Mouse (Mus musculus): ENCODE data around the gene Dpep1. TPM values are rescaled to one million over a fixed set of nuclear protein-coding genes. Genes with fewer than 3 reads are reported as not detected.

Dpep1 gene
- polyA plus RNA-seq (2016; fragmentation: Nextera tagmentation; extraction: Ambion mirVana), result 1.6 and 2.3 TPM in 2 replicates

DNA sequence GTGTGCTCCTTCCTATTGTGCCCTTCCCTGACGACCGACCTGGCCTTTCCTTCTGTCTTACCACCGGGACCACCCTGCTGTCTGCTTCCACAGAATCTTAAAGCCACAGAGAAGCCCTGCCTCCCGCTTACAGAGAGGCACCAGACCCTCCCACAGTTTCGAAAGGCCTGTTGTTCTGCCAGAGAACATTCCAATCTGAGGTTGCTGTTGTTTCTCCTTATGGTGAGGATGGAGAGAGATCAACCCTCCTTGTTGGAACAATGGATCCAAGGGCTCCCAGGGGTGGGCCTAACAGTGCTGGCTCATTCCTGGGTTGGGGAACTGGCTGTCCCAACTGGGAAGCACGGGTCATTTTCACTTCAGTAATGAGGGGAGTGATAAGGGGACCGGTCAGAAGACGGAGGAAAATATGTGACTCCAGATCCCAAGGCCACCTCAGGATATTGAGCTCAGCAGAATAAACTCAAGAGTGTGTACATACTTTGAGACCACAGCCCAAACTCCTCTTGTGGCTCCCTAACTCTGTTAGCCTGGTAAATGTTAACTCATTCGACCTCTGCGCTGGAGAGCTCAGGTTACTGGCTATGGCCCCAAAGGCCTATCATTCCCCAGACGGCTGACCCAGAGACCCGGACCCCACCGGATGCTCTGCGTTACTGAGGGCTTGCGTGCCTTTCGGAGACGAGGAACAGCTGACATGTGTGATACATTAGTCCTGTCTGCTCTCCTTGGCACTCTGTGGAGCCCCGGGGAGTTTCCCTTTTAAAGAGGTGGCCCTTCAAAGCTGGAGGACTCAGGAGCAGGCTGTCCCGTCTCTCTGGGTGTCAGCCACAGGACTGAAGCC is at the start of gene Dpep1:
TSS of gene Dpep1 (plus strand) at position 677 of the 844 bp plus-strand sequence.
- H3K4me3 ChIP-seq, result no peak within 1 kb of the TSS

DNA sequence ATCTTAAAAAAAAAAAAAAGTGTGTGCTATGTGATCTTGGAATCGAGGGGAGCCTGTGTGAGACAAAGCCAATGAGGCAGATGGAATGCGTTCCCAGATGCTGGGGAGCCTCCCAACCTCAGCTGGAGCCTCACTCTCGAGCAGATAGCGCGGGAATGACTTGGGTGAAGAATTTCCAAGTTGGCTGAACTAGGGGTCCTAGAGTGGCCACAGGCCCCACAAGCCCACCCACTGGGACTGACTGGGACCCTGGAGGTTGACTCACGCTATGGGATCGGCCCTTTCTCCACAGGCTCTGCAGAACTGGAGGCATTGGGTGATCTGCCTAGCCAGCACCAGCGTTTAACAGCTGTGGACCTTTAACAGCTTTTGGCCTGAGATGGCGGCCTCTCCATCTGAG is 49.8 kb upstream of the Dpep1 start:
- Histone ChIP-seq H3K4me1 (peaks cover 23% of the 10 kb centered on the region), H3K4me2 (replicated peaks) (no peak overlapping the region), H3K36me3 (no peaks in the 10 kb centered on the region), H3K9ac (no peak overlapping the region), H3K9me3 (no peaks in the 10 kb centered on the region), H3K27ac (no peak overlapping the region), H3K4me3 (no peak overlapping the region), H3K27me3 (no peaks in the 10 kb centered on the region)
- 79% methylated on average over 9 of the region's 9 CpGs for WGBS
- ATAC-seq (ENCODE audit: insufficient number of reproducible peaks, insufficient read depth, low FRiP score, low TSS enrichment), result no peak

More for the DNA sequence above, at the start of gene Dpep1:
- peak within 1 kb of the TSS; percentile 81 for H3K27ac ChIP-seq
- H3K36me3 ChIP-seq, result no peaks in the 10 kb centered on the region
- no peaks in the 10 kb centered on the region for H3K27me3 ChIP-seq
- H3K4me1 ChIP-seq, result peaks cover 24% of the 10 kb centered on the region
- peak within 1 kb of the TSS; percentile 31 for H3K4me2 ChIP-seq (replicated peaks)
- WGBS, result 13% methylated on average over 19 of the region's 19 CpGs
- H3K9ac ChIP-seq, result 0 out of 2 replicates have a peak within 1 kb of the TSS, but pooled peaks have one; percentile 12
- no peaks in the 10 kb centered on the region for H3K9me3 ChIP-seq
- ATAC-seq (ENCODE audit: insufficient number of reproducible peaks, insufficient read depth, low FRiP score, low TSS enrichment), result no peak

DNA sequence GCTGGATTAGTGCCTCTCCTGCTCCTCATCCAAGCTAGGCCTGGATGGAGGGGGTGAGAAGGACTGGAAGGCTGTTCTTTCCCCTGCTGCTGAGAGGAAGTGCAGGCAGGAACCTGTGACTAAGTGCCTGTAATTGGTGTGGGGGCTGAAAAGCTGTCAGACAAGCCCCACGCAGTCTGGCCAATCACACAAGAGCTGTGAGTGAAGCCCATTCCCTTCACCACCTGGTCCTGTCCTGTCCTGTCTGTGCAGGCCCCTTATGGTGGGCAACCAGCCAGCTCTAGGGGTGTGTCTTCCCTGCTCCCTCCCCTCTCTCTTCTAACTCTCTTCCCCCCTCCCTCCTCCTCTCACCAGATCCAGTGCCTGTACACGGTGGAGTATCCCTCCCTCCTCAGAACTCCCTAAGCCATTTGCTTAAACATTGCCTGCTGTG is 48.4 kb upstream of the Dpep1 start:
- ATAC-seq (ENCODE audit: insufficient number of reproducible peaks, insufficient read depth, low FRiP score, low TSS enrichment), result peak; percentile 94
- no peak overlapping the region for H3K9ac ChIP-seq
- WGBS, result 2% methylated on average over 2 of the region's 2 CpGs

DNA sequence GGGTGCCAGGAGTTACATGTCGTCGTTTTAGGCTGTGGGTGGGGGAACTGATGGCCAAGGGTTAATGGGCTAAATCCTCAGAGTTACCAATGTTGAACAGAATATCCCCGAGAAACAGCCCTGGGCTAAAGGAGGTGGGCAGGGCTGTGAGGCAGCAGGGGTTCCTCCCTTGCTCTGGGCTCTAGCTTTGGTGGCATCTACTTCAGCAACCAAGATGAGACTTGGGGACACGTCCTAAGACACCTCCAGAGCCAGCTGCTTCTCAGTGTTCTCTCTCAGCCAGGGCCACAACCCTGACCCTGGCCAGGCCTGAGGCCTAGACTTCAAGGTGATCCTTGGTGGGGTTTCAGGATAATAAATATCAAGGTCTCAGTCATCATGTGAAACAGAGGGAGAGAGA is 47.3 kb upstream of the Dpep1 start:
- Histone ChIP-seq H3K4me1 (peaks cover 23% of the 10 kb centered on the region), H3K27ac (no peak overlapping the region; the same call in 1 of the 2 replicates), H3K4me3 (no peak overlapping the region), H3K9ac (no peak overlapping the region), H3K36me3 (no peaks in the 10 kb centered on the region), H3K27me3 (no peaks in the 10 kb centered on the region), H3K9me3 (no peaks in the 10 kb centered on the region), H3K4me2 (replicated peaks) (no peak overlapping the region)
- no peak for ATAC-seq (ENCODE audit: insufficient number of reproducible peaks, insufficient read depth, low FRiP score, low TSS enrichment)
- WGBS, result 49% methylated on average over 4 of the region's 4 CpGs

More for the DNA sequence above, 48.4 kb upstream of the Dpep1 start:
- Histone ChIP-seq H3K4me2 (replicated peaks) (no peak overlapping the region), H3K4me3 (no peak overlapping the region), H3K4me1 (peaks cover 23% of the 10 kb centered on the region), H3K9me3 (no peaks in the 10 kb centered on the region), H3K27ac (peak overlapping the region; percentile 89), H3K27me3 (no peaks in the 10 kb centered on the region), H3K36me3 (no peaks in the 10 kb centered on the region)

DNA sequence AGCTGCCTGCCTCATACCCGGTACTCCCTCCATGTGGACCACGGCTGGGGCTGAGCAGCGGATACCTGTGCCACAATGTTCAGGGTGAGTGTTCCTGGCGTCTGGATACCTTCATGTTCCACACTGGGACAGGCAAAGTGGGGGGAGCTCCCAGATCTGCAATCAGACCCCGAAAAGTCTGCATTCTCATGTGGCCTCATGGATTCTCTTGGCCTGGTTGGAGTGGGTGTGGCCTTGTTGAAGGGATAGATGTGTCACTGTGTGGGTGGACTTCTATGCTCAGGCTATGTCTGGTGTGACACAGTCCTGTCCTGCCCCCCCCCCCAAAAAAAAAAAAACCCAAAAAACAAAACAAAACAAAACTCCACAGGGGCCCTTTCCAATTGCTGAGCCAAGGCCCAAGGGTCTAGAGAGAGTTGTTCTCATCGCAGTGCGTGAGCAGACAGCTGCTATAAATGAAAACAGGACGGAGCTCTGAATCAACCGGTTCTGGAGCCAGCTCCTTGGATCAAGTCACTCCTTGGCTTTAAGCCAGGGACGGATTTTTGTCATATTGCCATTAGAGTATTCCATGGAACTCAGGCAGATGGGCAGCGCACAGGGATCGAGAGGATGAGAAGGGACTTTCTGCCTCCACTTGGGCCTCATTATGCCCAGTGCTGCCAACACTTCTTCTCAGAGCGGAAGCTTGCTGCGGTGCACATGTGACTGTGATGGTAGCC is 44.1 kb upstream of the Dpep1 start:
- H3K4me3 ChIP-seq, result no peak overlapping the region
- H3K4me1 ChIP-seq, result peaks cover 21% of the 10 kb centered on the region
- no peak overlapping the region for H3K4me2 ChIP-seq (replicated peaks)
- H3K27ac ChIP-seq, result 0 out of 2 replicates have a peak overlapping the region, but pooled peaks have one; percentile 50
- 64% methylated on average over 14 of the region's 14 CpGs for WGBS
- H3K9ac ChIP-seq, result no peak overlapping the region
- no peaks in the 10 kb centered on the region for H3K27me3 ChIP-seq
- no peak for ATAC-seq (ENCODE audit: insufficient number of reproducible peaks, insufficient read depth, low FRiP score, low TSS enrichment)
- H3K36me3 ChIP-seq, result no peaks in the 10 kb centered on the region
- H3K9me3 ChIP-seq, result no peaks in the 10 kb centered on the region

DNA sequence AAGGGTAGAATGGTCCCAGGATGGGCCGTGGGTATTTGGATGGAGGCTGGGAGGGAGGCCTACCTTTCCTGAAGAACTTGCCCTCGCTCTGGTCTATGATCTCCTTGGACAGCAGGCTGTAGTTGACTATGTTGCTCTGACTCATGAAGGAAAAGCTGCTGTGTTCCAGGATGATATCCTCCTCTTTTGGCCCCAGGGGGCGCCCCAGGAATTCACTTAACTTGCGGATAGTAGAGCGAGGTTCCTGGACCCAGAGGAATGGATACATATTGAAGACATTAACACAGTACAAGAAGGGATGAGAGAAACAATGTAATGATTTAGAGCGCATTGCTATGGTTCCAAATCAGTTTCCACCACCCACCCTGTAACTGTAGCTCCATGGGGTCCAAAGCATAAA is 40.8 kb upstream of the Dpep1 start:
- no peaks in the 10 kb centered on the region for H3K27me3 ChIP-seq
- H3K4me2 ChIP-seq (replicated peaks), result no peak overlapping the region
- no peaks in the 10 kb centered on the region for H3K9me3 ChIP-seq
- 0 out of 2 replicates have a peak overlapping the region, but pooled peaks have one; percentile 6 for H3K27ac ChIP-seq
- H3K4me1 ChIP-seq, result 0 out of 2 replicates have a peak, but pooled peaks cover 4% of the 10 kb centered on the region
- H3K4me3 ChIP-seq, result no peak overlapping the region
- no peaks in the 10 kb centered on the region for H3K36me3 ChIP-seq
- H3K9ac ChIP-seq, result no peak overlapping the region
- no peak for ATAC-seq (ENCODE audit: insufficient number of reproducible peaks, insufficient read depth, low FRiP score, low TSS enrichment)
- 50% methylated on average over 6 of the region's 6 CpGs for WGBS

DNA sequence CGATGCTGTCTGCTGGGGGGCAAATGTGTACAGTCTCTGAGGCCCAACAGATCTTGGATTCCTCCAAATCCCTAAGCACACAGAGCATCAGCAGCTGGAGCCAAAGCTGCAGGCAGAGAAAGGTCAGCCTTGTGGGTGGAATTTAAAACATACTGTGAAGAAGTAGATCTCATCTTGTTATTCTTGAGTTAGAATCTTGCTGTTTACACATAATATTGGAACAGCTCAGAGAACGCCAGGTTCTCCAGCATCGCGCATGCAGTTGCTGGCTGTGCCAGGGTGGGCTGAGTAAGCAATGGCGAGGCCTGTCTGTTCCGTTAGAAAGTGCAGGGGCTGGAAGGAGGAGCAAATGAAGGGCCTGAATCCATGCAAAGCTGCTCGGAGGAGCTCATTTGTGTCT is 39.7 kb upstream of the Dpep1 start:
- no peak overlapping the region for H3K4me2 ChIP-seq (replicated peaks)
- 73% methylated on average over 7 of the region's 7 CpGs for WGBS
- H3K27ac ChIP-seq, result peak overlapping the region; percentile 23; the same call in 1 of the 2 replicates

DNA sequence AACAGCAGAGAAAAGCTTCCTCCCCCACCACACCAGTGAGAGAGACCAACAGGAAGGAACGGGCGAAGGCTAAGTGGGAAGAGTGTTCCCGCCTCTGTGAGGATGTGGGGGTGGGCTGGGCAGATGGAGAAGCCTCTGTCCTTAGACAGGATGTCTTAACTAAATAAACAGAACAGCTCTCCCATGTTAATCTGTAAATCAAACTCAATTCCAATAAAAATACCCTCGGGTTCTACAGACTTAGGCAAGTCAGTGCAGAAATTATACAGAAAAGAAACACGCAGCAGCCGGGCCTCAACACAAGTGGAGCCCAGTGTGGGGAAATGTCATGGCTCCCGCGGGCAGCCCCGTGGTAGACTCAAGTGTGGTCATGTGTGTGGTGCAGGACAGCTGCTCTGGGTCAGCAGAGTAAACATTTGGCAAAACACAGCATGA is 35.3 kb upstream of the Dpep1 start:
- no peaks in the 10 kb centered on the region for H3K9me3 ChIP-seq
- H3K27me3 ChIP-seq, result no peaks in the 10 kb centered on the region
- no peak overlapping the region for H3K27ac ChIP-seq
- no peak for ATAC-seq (ENCODE audit: insufficient number of reproducible peaks, insufficient read depth, low FRiP score, low TSS enrichment)
- H3K4me2 ChIP-seq (replicated peaks), result no peak overlapping the region
- H3K36me3 ChIP-seq, result no peaks in the 10 kb centered on the region
- no peaks in the 10 kb centered on the region for H3K4me1 ChIP-seq
- WGBS, result 56% methylated on average over 9 of the region's 9 CpGs
- H3K4me3 ChIP-seq, result no peak overlapping the region
- H3K9ac ChIP-seq, result no peak overlapping the region

More for the DNA sequence above, 39.7 kb upstream of the Dpep1 start:
- Histone ChIP-seq H3K4me3 (no peak overlapping the region), H3K4me1 (0 out of 2 replicates have a peak, but pooled peaks cover 4% of the 10 kb centered on the region), H3K9me3 (no peaks in the 10 kb centered on the region), H3K27me3 (no peaks in the 10 kb centered on the region), H3K36me3 (no peaks in the 10 kb centered on the region), H3K9ac (no peak overlapping the region)
- ATAC-seq (ENCODE audit: insufficient number of reproducible peaks, insufficient read depth, low FRiP score, low TSS enrichment), result no peak

DNA sequence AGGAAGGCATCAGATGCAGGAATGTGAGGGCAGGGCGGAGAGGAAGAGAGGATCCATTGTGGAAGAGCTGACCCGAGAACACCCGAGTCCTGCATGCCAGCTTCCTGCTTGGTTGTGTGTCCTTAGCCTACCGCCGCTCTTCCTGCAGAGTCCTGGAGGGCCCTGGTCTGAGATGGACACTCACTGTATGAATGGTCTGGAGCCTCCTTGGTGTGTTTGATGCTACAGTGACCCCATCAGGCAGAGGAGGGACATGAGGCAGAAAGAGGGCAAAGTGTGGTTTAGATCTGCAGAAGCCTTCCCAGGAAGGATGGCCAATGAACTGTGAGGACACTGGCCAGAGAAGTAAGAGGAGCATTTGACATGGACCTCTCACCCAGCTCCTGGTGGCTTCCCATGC is 30.9 kb upstream of the Dpep1 start:
- no peak for ATAC-seq (ENCODE audit: insufficient number of reproducible peaks, insufficient read depth, low FRiP score, low TSS enrichment)
- Histone ChIP-seq H3K36me3 (no peaks in the 10 kb centered on the region), H3K27ac (no peak overlapping the region), H3K9ac (no peak overlapping the region), H3K27me3 (no peaks in the 10 kb centered on the region), H3K4me1 (peaks cover 19% of the 10 kb centered on the region; the same call in 1 of the 2 replicates), H3K9me3 (no peaks in the 10 kb centered on the region), H3K4me3 (no peak overlapping the region), H3K4me2 (replicated peaks) (no peak overlapping the region)
- 51% methylated on average over 5 of the region's 5 CpGs for WGBS

DNA sequence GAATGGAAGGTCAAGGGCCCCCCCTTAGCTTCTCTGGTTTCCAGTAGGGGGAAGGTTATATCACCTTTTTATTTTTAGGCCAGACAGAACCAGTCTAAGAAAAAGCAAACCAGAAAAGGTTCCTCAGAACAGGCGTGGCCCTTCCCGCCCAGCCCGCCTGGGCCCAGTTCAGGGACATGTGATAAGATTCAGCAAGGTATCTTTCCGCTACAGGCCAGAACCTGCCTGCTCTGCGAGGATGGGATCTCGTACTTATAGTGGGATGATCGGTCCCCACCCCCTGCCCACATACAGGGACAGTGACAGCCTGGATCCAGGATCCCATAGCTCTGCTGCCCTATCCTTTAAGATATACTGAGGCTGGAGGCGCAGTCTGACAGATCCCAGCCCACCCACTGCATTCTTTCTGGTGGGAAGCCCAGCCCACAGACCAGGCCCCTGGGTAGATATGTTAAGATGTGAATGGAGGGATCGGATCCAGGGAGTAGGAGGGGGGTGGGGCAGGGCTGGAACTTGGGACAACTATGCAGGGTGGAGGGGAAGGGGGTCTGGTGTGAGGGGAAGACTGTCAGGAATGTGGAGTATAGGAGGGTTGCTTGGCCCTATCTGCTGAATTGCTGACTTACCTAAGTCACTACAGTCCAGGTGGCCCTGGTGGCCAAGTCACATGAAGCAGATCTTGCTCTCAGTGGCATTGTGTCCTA is 29.8 kb upstream of the Dpep1 start:
- WGBS, result 72% methylated on average over 9 of the region's 9 CpGs
- Histone ChIP-seq H3K4me3 (no peak overlapping the region), H3K4me1 (peaks cover 19% of the 10 kb centered on the region; the same call in 1 of the 2 replicates), H3K27ac (0 out of 2 replicates have a peak overlapping the region, but pooled peaks have one; percentile 46), H3K4me2 (replicated peaks) (no peak overlapping the region), H3K9me3 (no peaks in the 10 kb centered on the region), H3K36me3 (no peaks in the 10 kb centered on the region), H3K27me3 (no peaks in the 10 kb centered on the region), H3K9ac (no peak overlapping the region)
- no peak for ATAC-seq (ENCODE audit: insufficient number of reproducible peaks, insufficient read depth, low FRiP score, low TSS enrichment)

DNA sequence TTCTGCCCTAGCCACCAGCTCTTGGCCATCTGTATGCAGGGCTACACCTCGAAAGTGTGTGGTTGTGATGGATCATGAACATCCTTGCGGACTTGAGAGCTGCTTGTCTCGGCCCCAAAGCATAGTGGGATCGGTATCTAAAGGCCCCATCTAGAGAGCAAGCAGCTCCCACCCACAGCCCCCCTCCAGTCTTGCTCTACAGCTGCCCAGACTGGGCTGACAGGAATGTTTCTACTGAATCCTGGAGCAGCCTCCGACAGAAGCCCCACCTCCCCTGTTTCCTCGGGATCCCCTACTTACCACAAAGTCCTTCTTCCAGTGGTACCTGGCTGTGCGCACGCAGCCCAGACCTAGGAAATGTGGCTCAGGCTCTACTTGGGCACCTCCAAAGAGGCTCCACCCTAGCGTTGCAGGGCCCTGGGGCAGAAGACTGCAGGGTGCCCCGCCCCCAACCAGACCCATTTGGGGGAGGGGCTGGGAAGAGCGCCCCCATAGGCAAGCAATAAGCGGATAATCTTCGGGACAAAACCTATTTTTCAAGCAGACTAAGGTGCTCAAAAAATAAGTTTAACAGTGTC is 28.1 kb upstream of the Dpep1 start, which contains the start of gene Sult5a1:
TSS of gene Sult5a1 (minus strand) at position 428 of the 578 bp plus-strand sequence.
- no peaks in the 10 kb centered on the region for H3K9me3 ChIP-seq
- peak within 1 kb of the TSS; percentile 43 for H3K4me2 ChIP-seq (replicated peaks)
- H3K4me3 ChIP-seq, result peak within 1 kb of the TSS; percentile 26
- no peaks in the 10 kb centered on the region for H3K27me3 ChIP-seq
- no peaks in the 10 kb centered on the region for H3K36me3 ChIP-seq
- 22% methylated on average over 13 of the region's 13 CpGs for WGBS
- H3K27ac ChIP-seq, result peak within 1 kb of the TSS; percentile 58
- peak within 1 kb of the TSS; percentile 17; the same call in 1 of the 2 replicates for H3K9ac ChIP-seq
- no peak for ATAC-seq (ENCODE audit: insufficient number of reproducible peaks, insufficient read depth, low FRiP score, low TSS enrichment)
- peaks cover 19% of the 10 kb centered on the region; the same call in 1 of the 2 replicates for H3K4me1 ChIP-seq
